In the genomic region with DNA sequence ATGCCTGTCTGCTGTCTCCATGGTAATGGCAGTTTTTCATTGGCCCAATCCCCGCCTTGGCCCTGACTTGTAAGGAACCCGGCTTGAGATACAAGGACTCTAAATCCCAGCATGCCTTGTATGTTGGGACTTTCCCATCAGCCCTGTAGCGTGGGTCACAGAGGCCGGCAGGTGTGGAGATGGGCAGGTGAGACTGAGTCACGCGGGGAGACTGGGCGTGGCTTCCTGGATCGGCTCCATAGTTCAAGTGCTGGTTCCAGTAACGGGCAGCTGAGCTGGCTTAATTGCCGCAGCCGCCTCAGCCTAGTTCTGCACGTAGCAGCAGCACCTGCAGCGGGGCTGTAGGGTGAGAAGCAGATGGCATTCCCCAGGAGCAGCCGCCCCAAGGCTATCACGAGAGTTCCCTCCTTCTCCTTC, we compare ENCODE assay signal across 9 mouse cellular contexts. TPM values are rescaled to one million over a fixed set of nuclear protein-coding genes. Genes with fewer than 3 reads are reported as not detected.
DNase-seq lines count a peak whose midpoint lies in the region; ATAC-seq and TF ChIP-seq lines count a peak whose summit lies in the region.
"Had no signal": no experiment of that assay in that cellular context is flagged by ENCODE, and none has a peak within 500 bp of the region (broad histone marks: within the 10 kb centered on the region; RNA-seq: fewer than 3 reads in every experiment).

No protein-coding gene starts in this region.

- peaks cover 30% of the 10 kb centered on the region for H3K27me3 ChIP-seq in heart, embryonic 15.5 days
- H3K27me3 ChIP-seq in forebrain, embryonic 10.5 days (ENCODE audit: poor library complexity, severe bottlenecking) = peaks cover 23% of the 10 kb centered on the region
- H3K27me3 ChIP-seq in kidney, adult 2 months (replicated peaks; ENCODE audit: control insufficient read depth, insufficient read depth, low read length) = no peaks in the 10 kb centered on the region
- peaks cover 15% of the 10 kb centered on the region for H3K27me3 ChIP-seq in midbrain, embryonic 12.5 days

- WGBS in heart, embryonic 15.5 days = 12% methylated on average over 15 of the region's 15 CpGs
- WGBS in forebrain, embryonic 10.5 days = 9% methylated on average over 15 of the region's 15 CpGs
- 9% methylated on average over 15 of the region's 15 CpGs for WGBS in kidney, adult 2 months
- 5% methylated on average over 15 of the region's 15 CpGs for WGBS in midbrain, embryonic 12.5 days

- H3K4me2 ChIP-seq in heart, embryonic 15.5 days = peak overlapping the region; percentile 24
- peak overlapping the region; percentile 53 for H3K4me2 ChIP-seq in midbrain, embryonic 12.5 days (replicated peaks)

- DNase-seq in heart, postnatal 25 days (ENCODE audit: low spot score) = no peak
- no peak for DNase-seq in forebrain, embryonic 10.5 days (ENCODE audit: extremely low spot score, low spot score)
- DNase-seq in kidney, adult 2 months = peak; percentile 94
- DNase-seq in left cerebral cortex, postnatal 14 days (ENCODE audit: low spot score in 2 of 2) = peak; percentile 56 to 57
- peak; percentile 55 for DNase-seq in telencephalon, adult 2 months (ENCODE audit: low read depth, low spot score)
- no peak for DNase-seq in spleen, postnatal 10 days (ENCODE audit: low spot score in 2 of 2)

- no peak for TF ChIP-seq CTCF in kidney, adult 2 months (conservative IDR thresholded peaks at IDR 0.05; ENCODE audit: insufficient read depth, insufficient read length, low read depth, low read length)

- TF ChIP-seq POLR2A in kidney, adult 2 months (IDR thresholded peaks at IDR 0.05; ENCODE audit: low read depth, low read length) = no peak

- H3K9me3 ChIP-seq in heart, embryonic 15.5 days (replicated peaks) = no peaks in the 10 kb centered on the region
- no peaks in the 10 kb centered on the region for H3K9me3 ChIP-seq in forebrain, embryonic 10.5 days
- H3K9me3 ChIP-seq in midbrain, embryonic 12.5 days = no peaks in the 10 kb centered on the region

- H3K27ac ChIP-seq in heart, embryonic 15.5 days = no peak overlapping the region
- H3K27ac ChIP-seq in forebrain, embryonic 10.5 days = 0 out of 2 replicates have a peak overlapping the region, but pooled peaks have one; percentile 1
- no peak overlapping the region for H3K27ac ChIP-seq in kidney, adult 2 months (ENCODE audit: insufficient read depth, low read depth, low read length)
- H3K27ac ChIP-seq in midbrain, embryonic 12.5 days (replicated peaks) = no peak overlapping the region

- intact Hi-C loops in heart, postnatal 25 days (cut with DNase I) = loop anchor here (1.0 kb wide), 1 partner anchor 97 kb away; no protein-coding TSS in a partner anchor
- intact Hi-C loops in left cerebral cortex, postnatal 14 days (cut with DNase I) = no loop called here

- no peak overlapping the region for H3K9ac ChIP-seq in heart, embryonic 15.5 days
- peak overlapping the region; percentile 37; the same call in 1 of the 2 replicates for H3K9ac ChIP-seq in midbrain, embryonic 12.5 days (replicated peaks)

- H3K4me1 ChIP-seq in heart, embryonic 15.5 days (replicated peaks) = peaks cover 10% of the 10 kb centered on the region
- H3K4me1 ChIP-seq in forebrain, embryonic 10.5 days = peaks cover 16% of the 10 kb centered on the region
- H3K4me1 ChIP-seq in kidney, adult 2 months (ENCODE audit: control insufficient read depth, insufficient read depth, low read length) = no peaks in the 10 kb centered on the region
- H3K4me1 ChIP-seq in midbrain, embryonic 12.5 days = peaks cover 6% of the 10 kb centered on the region; the same call in 1 of the 2 replicates

- no peak overlapping the region for H3K4me3 ChIP-seq in heart, embryonic 15.5 days
- H3K4me3 ChIP-seq in forebrain, embryonic 10.5 days = peak overlapping the region; percentile 43
- H3K4me3 ChIP-seq in kidney, adult 2 months (ENCODE audit: insufficient read depth, low read depth, low read length) = no peak overlapping the region
- H3K4me3 ChIP-seq in midbrain, embryonic 12.5 days = peak overlapping the region; percentile 39

- H3K36me3 ChIP-seq in heart, embryonic 15.5 days = no peaks in the 10 kb centered on the region
- no peaks in the 10 kb centered on the region for H3K36me3 ChIP-seq in forebrain, embryonic 10.5 days (replicated peaks)
- H3K36me3 ChIP-seq in kidney, adult 2 months (ENCODE audit: control insufficient read depth, insufficient read depth, low read length) = no peaks in the 10 kb centered on the region
- no peaks in the 10 kb centered on the region for H3K36me3 ChIP-seq in midbrain, embryonic 12.5 days

- ATAC-seq in heart, embryonic 15.5 days (replicated peaks; ENCODE audit: insufficient number of reproducible peaks, insufficient read depth, low FRiP score, low read depth) = no peak
- peak; percentile 58; the same call in 1 of the 2 replicates for ATAC-seq in midbrain, embryonic 12.5 days (ENCODE audit: low FRiP score, low read depth)

RNA-seq across cellular contexts. Expression of gene Elf3, which starts 9.9 kb away (rescaled TPM):
- polyA plus RNA-seq in heart, embryonic 15.5 days (2015; fragmentation: Nextera tagmentation; extraction: Ambion mirVana) = 1.4 and 2.6 TPM in 2 replicates
- not detected for total RNA-seq in heart, postnatal 25 days (2021)
- 3.3 and 4.0 TPM in 2 replicates for polyA plus RNA-seq in forebrain, embryonic 10.5 days (2016; fragmentation: Nextera tagmentation; extraction: Ambion mirVana)
- polyA plus RNA-seq in kidney, adult 2 months (2012; rRNA removed) = 23.1 and 25.0 TPM in 2 replicates
- total RNA-seq in left cerebral cortex, postnatal 14 days (2021) = not detected
- 0.52 and 0.70 TPM in 2 replicates for polyA plus RNA-seq in midbrain, embryonic 12.5 days (2016; fragmentation: Nextera tagmentation; extraction: Ambion mirVana)
- total RNA-seq: MEL had no signal

RNA-seq across cellular contexts. Expression of gene Rnpep, which starts 35.4 kb away (rescaled TPM):
- polyA plus RNA-seq in heart, embryonic 15.5 days (2015; fragmentation: Nextera tagmentation; extraction: Ambion mirVana) = 47.2 and 63.0 TPM in 2 replicates
- 10 to 100 TPM; 22.1 TPM for total RNA-seq in heart, postnatal 25 days (2021)
- 92.3 and 94.5 TPM in 2 replicates for polyA plus RNA-seq in forebrain, embryonic 10.5 days (2016; fragmentation: Nextera tagmentation; extraction: Ambion mirVana)
- polyA plus RNA-seq in kidney, adult 2 months (2012; rRNA removed) = 28.7 and 29.1 TPM in 2 replicates
- 10 to 100 TPM; 53.2 to 54.1 TPM for total RNA-seq in left cerebral cortex, postnatal 14 days (2021)
- polyA plus RNA-seq in midbrain, embryonic 12.5 days (2016; fragmentation: Nextera tagmentation; extraction: Ambion mirVana) = 93.3 and 101 TPM in 2 replicates

Comparison
In these comparisons a context has a peak if more than half of its experiments do, and no peak if none do; other contexts are left out.
1. H3K4me3 ChIP-seq: peak in forebrain, embryonic 10.5 days (single experiment) and midbrain, embryonic 12.5 days (single experiment); none in heart, embryonic 15.5 days (single experiment) and kidney, adult 2 months (single experiment).
2. DNase-seq: peak in kidney, adult 2 months (single experiment), left cerebral cortex, postnatal 14 days (2 of 2) and telencephalon, adult 2 months (single experiment); none in heart, postnatal 25 days (single experiment), forebrain, embryonic 10.5 days (single experiment) and spleen, postnatal 10 days (0 of 2).